Mouse (Mus musculus): Measurements from ENCODE around the gene Ksr2. TPM values are rescaled to one million over a fixed set of nuclear protein-coding genes. Genes with fewer than 3 reads are reported as not detected.
"Not testable (repeated sequence)": the region's sequence is repeated elsewhere in the genome, so short reads cannot be mapped to it uniquely, and the experiment has no call there.

Ksr2 gene
- 0.88 and 1.1 TPM in 2 replicates for polyA plus RNA-seq (2015; fragmentation: Nextera tagmentation; extraction: Ambion mirVana)

- Histone ChIP-seq H3K36me3 (no peaks in the 10 kb centered on the region), H3K9me3 (replicated peaks) (no peaks in the 10 kb centered on the region), H3K27ac (replicated peaks) (no peak within 1 kb of the TSS), H3K4me3 (replicated peaks) (peak within 1 kb of the TSS; percentile 58), H3K4me1 (peaks cover 14% of the 10 kb centered on the region), H3K27me3 (peaks cover 59% of the 10 kb centered on the region), H3K4me2 (replicated peaks) (peak within 1 kb of the TSS; percentile 98), H3K9ac (no peak within 1 kb of the TSS; the same call in 1 of the 2 replicates)
- under 1% methylated on average over 88 of the region's 89 CpGs for WGBS
- peak; percentile 80 for ATAC-seq (ENCODE audit: insufficient number of reproducible peaks, low FRiP score, low TSS enrichment, low read depth)
These were observed at the start of gene Ksr2 for GRCm38 (mm10) chr5:117413507-117414501. Gene Ksr2 (plus strand): TSS chr5:117414000.

GRCm38 (mm10) chr5:117364821-117365220 lies 49.0 kb upstream of the Ksr2 start:
- no peak overlapping the region for H3K9ac ChIP-seq
- peaks cover 36% of the 10 kb centered on the region for H3K4me1 ChIP-seq
- no peak overlapping the region for H3K4me2 ChIP-seq (replicated peaks)
- H3K4me3 ChIP-seq (replicated peaks), result no peak overlapping the region
- H3K9me3 ChIP-seq (replicated peaks), result no peaks in the 10 kb centered on the region
- WGBS, result 87% methylated on average over 3 of the region's 3 CpGs
- ATAC-seq (ENCODE audit: insufficient number of reproducible peaks, low FRiP score, low TSS enrichment, low read depth), result no peak
- no peak overlapping the region for H3K27ac ChIP-seq (replicated peaks)
- no peaks in the 10 kb centered on the region for H3K27me3 ChIP-seq
- H3K36me3 ChIP-seq, result peaks cover 56% of the 10 kb centered on the region

GRCm38 (mm10) chr5:117365904-117366561 lies 47.8 kb upstream of the Ksr2 start:
- Histone ChIP-seq H3K4me1 (peaks cover 24% of the 10 kb centered on the region), H3K27me3 (no peaks in the 10 kb centered on the region), H3K9me3 (replicated peaks) (no peaks in the 10 kb centered on the region), H3K36me3 (peaks cover 65% of the 10 kb centered on the region), H3K4me3 (replicated peaks) (no peak overlapping the region), H3K4me2 (replicated peaks) (no peak overlapping the region), H3K27ac (replicated peaks) (no peak overlapping the region), H3K9ac (no peak overlapping the region)
- 84% methylated on average over 13 of the region's 13 CpGs for WGBS
- ATAC-seq (ENCODE audit: insufficient number of reproducible peaks, low FRiP score, low TSS enrichment, low read depth), result no peak

GRCm38 (mm10) chr5:117367206-117367605 lies 46.6 kb upstream of the Ksr2 start:
- H3K27ac ChIP-seq (replicated peaks), result no peak overlapping the region
- H3K9ac ChIP-seq, result no peak overlapping the region
- ATAC-seq (ENCODE audit: insufficient number of reproducible peaks, low FRiP score, low TSS enrichment, low read depth), result no peak
- H3K4me2 ChIP-seq (replicated peaks), result no peak overlapping the region
- no peaks in the 10 kb centered on the region for H3K9me3 ChIP-seq (replicated peaks)
- 50% methylated on average over 8 of the region's 8 CpGs for WGBS
- H3K4me1 ChIP-seq, result peaks cover 14% of the 10 kb centered on the region
- H3K36me3 ChIP-seq, result peaks cover 76% of the 10 kb centered on the region
- H3K4me3 ChIP-seq (replicated peaks), result no peak overlapping the region
- H3K27me3 ChIP-seq, result no peaks in the 10 kb centered on the region

GRCm38 (mm10) chr5:117370592-117370991 lies 43.2 kb upstream of the Ksr2 start:
- Histone ChIP-seq H3K4me3 (replicated peaks) (no peak overlapping the region), H3K9me3 (replicated peaks) (no peaks in the 10 kb centered on the region), H3K4me1 (no peaks in the 10 kb centered on the region), H3K4me2 (replicated peaks) (no peak overlapping the region), H3K9ac (no peak overlapping the region), H3K36me3 (peaks cover 91% of the 10 kb centered on the region), H3K27ac (replicated peaks) (no peak overlapping the region), H3K27me3 (no peaks in the 10 kb centered on the region)
- WGBS, result 86% methylated on average over 10 of the region's 10 CpGs
- ATAC-seq (ENCODE audit: insufficient number of reproducible peaks, low FRiP score, low TSS enrichment, low read depth), result no peak

GRCm38 (mm10) chr5:117373418-117373817 lies 40.4 kb upstream of the Ksr2 start:
- no peak overlapping the region for H3K4me3 ChIP-seq (replicated peaks)
- ATAC-seq (ENCODE audit: insufficient number of reproducible peaks, low FRiP score, low TSS enrichment, low read depth), result no peak
- H3K36me3 ChIP-seq, result peaks cover 92% of the 10 kb centered on the region
- no peaks in the 10 kb centered on the region for H3K4me1 ChIP-seq
- H3K9me3 ChIP-seq (replicated peaks), result no peaks in the 10 kb centered on the region
- H3K27ac ChIP-seq (replicated peaks), result no peak overlapping the region
- H3K9ac ChIP-seq, result no peak overlapping the region
- no peaks in the 10 kb centered on the region for H3K27me3 ChIP-seq
- 86% methylated on average over 9 of the region's 9 CpGs for whole genome bisulfite sequencing
- H3K4me2 ChIP-seq (replicated peaks), result no peak overlapping the region

- Histone ChIP-seq H3K4me1 (no peaks in the 10 kb centered on the region), H3K4me3 (replicated peaks) (no peak overlapping the region), H3K27ac (replicated peaks) (no peak overlapping the region), H3K4me2 (replicated peaks) (no peak overlapping the region), H3K36me3 (peaks cover 90% of the 10 kb centered on the region), H3K27me3 (no peaks in the 10 kb centered on the region), H3K9me3 (replicated peaks) (no peaks in the 10 kb centered on the region), H3K9ac (no peak overlapping the region)
- WGBS, result 87% methylated on average over 7 of the region's 7 CpGs
- no peak for ATAC-seq (ENCODE audit: insufficient number of reproducible peaks, low FRiP score, low TSS enrichment, low read depth)
These were observed 39.3 kb upstream of the Ksr2 start for GRCm38 (mm10) chr5:117374372-117375049.

GRCm38 (mm10) chr5:117376331-117376761 lies 37.5 kb upstream of the Ksr2 start:
- H3K9ac ChIP-seq, result no peak overlapping the region
- H3K36me3 ChIP-seq, result peaks cover 85% of the 10 kb centered on the region
- no peak overlapping the region for H3K4me2 ChIP-seq (replicated peaks)
- no peak overlapping the region for H3K4me3 ChIP-seq (replicated peaks)
- no peaks in the 10 kb centered on the region for H3K9me3 ChIP-seq (replicated peaks)
- no peaks in the 10 kb centered on the region for H3K27me3 ChIP-seq
- H3K27ac ChIP-seq (replicated peaks), result no peak overlapping the region
- 65% methylated on average over 11 of the region's 11 CpGs for WGBS
- H3K4me1 ChIP-seq, result no peaks in the 10 kb centered on the region
- ATAC-seq (ENCODE audit: insufficient number of reproducible peaks, low FRiP score, low TSS enrichment, low read depth), result no peak

GRCm38 (mm10) chr5:117377731-117378130 lies 36.1 kb upstream of the Ksr2 start:
- H3K27ac ChIP-seq (replicated peaks); H3K4me2 ChIP-seq (replicated peaks); H3K27me3 ChIP-seq; H3K4me3 ChIP-seq (replicated peaks); H3K4me1 ChIP-seq; H3K9ac ChIP-seq; ATAC-seq (ENCODE audit: insufficient number of reproducible peaks, low FRiP score, low TSS enrichment, low read depth); H3K9me3 ChIP-seq (replicated peaks): not testable (repeated sequence)
- WGBS, result 91% methylated on average over 14 of the region's 14 CpGs
- peaks cover 83% of the 10 kb centered on the region for H3K36me3 ChIP-seq

- Histone ChIP-seq H3K27ac (replicated peaks) (no peak overlapping the region), H3K36me3 (peaks cover 82% of the 10 kb centered on the region), H3K9me3 (replicated peaks) (no peaks in the 10 kb centered on the region), H3K27me3 (no peaks in the 10 kb centered on the region), H3K4me2 (replicated peaks) (no peak overlapping the region), H3K9ac (no peak overlapping the region), H3K4me3 (replicated peaks) (no peak overlapping the region), H3K4me1 (no peaks in the 10 kb centered on the region)
- ATAC-seq (ENCODE audit: insufficient number of reproducible peaks, low FRiP score, low TSS enrichment, low read depth), result no peak
- 77% methylated on average over 4 of the region's 4 CpGs for WGBS
These were observed 33.6 kb upstream of the Ksr2 start for GRCm38 (mm10) chr5:117380199-117380598.

- no peaks in the 10 kb centered on the region for H3K27me3 ChIP-seq
- no peak overlapping the region for H3K9ac ChIP-seq
- no peak; the same call in 1 of the 2 replicates for ATAC-seq (ENCODE audit: insufficient number of reproducible peaks, low FRiP score, low TSS enrichment, low read depth)
- no peaks in the 10 kb centered on the region for H3K4me1 ChIP-seq
- WGBS, result 80% methylated on average over 7 of the region's 7 CpGs
- no peak overlapping the region for H3K4me2 ChIP-seq (replicated peaks)
- no peaks in the 10 kb centered on the region for H3K9me3 ChIP-seq (replicated peaks)
- H3K4me3 ChIP-seq (replicated peaks), result no peak overlapping the region
- no peak overlapping the region for H3K27ac ChIP-seq (replicated peaks)
- peaks cover 77% of the 10 kb centered on the region for H3K36me3 ChIP-seq
These were observed 32.0 kb upstream of the Ksr2 start for GRCm38 (mm10) chr5:117381785-117382184.

All from embryonic facial prominence, embryonic 15.5 days (tissue).